Mouse (Mus musculus) lung, adult 2 months (tissue): Measurements from ENCODE around the gene Cyp2c66.
"Not testable (repeated sequence)": the region's sequence is repeated elsewhere in the genome, so short reads cannot be mapped to it uniquely, and the experiment has no call there.

ENCODE experiments used
- CTCF ChIP-seq: fragments of 200-500 bp; IDR thresholded peaks from 2 replicates; pipeline ENCODE4 v1.5.1; 2011; ENCODE audit warnings: mild to moderate bottlenecking, low read length, control low read depth; ENCODE audit not compliant: insufficient read depth
- POLR2A ChIP-seq: fragments of 200-500 bp; IDR thresholded peaks from 2 replicates; pipeline ENCODE4 v1.6.1; 2011; ENCODE audit warnings: low read depth, mild to moderate bottlenecking, control low read depth, low read length, borderline replicate concordance; ENCODE audit errors: extremely low read depth

GRCm38 (mm10) chr19:39098779-39099178, 14.9 kb upstream of the Cyp2c66 start:
- not testable (repeated sequence) for TF ChIP-seq CTCF, POLR2A
